Mouse (Mus musculus): ENCODE measurements around the gene Dlx4.

GRCm38 (mm10) chr11:95186826-95187225 lies 40.8 kb upstream of the Dlx4 start:
- TF ChIP-seq CTCF (IDR thresholded peaks at IDR 0.05; ENCODE audit: control insufficient read depth, insufficient read depth, low read length) = no peak
- TF ChIP-seq POLR2A (IDR thresholded peaks at IDR 0.05; ENCODE audit: borderline replicate concordance, control insufficient read depth, low read depth, low read length) = no peak

All from bone marrow, adult 2 months (tissue).